Mouse (Mus musculus): ENCODE data around the gene Myh10. TPM values are rescaled to one million over a fixed set of nuclear protein-coding genes. Genes with fewer than 3 reads are reported as not detected.

Myh10 gene
- total and polyA plus RNA-seq, 3 experiments, result 17.9 to 25.9 (median 25.6) TPM

GRCm38 (mm10) chr11:68750938-68751337 is 59.6 kb downstream of the Myh10 start:
- Histone ChIP-seq H3K27me3 (ENCODE audit: control insufficient read depth, insufficient read depth, low read length) (no peaks in the 10 kb centered on the region), H3K4me3 (no peak overlapping the region), H3K79me2 (replicated peaks; ENCODE audit: control insufficient read depth, insufficient read depth, low read length) (no peaks in the 10 kb centered on the region), H3K36me3 (ENCODE audit: control insufficient read depth, insufficient read depth, low read length) (peaks cover 2% of the 10 kb centered on the region; the same call in 1 of the 2 replicates), H3K27ac (no peak overlapping the region), H3K9ac (ENCODE audit: low read depth, low read length) (no peak overlapping the region), H3K4me1 (ENCODE audit: control insufficient read depth, insufficient read depth, low read length) (no peaks in the 10 kb centered on the region; the same call in 1 of the 2 replicates)
- TF ChIP-seq CTCF (IDR thresholded peaks at IDR 0.05) (peak; percentile 23; the same call in 1 of the 2 replicates), POLR2A (IDR thresholded peaks at IDR 0.05; ENCODE audit: insufficient read depth, low read depth, low read length) (no peak)
- intact Hi-C loops (cut with DNase I), result no loop called here
- 79% methylated on average over 8 of the region's 8 CpGs for WGBS
- no peak for DNase-seq

GRCm38 (mm10) chr11:68754283-68754682 is 62.9 kb downstream of the Myh10 start:
- no peaks in the 10 kb centered on the region for H3K36me3 ChIP-seq (ENCODE audit: control insufficient read depth, insufficient read depth, low read length)
- WGBS, result 84% methylated on average over 7 of the region's 7 CpGs
- H3K9ac ChIP-seq (ENCODE audit: low read depth, low read length), result no peak overlapping the region
- H3K79me2 ChIP-seq (replicated peaks; ENCODE audit: control insufficient read depth, insufficient read depth, low read length), result no peaks in the 10 kb centered on the region
- no peak for DNase-seq
- H3K4me3 ChIP-seq, result no peak overlapping the region
- TF ChIP-seq POLR2A (IDR thresholded peaks at IDR 0.05; ENCODE audit: insufficient read depth, low read depth, low read length), result no peak
- TF ChIP-seq EP300 (IDR thresholded peaks at IDR 0.05; ENCODE audit: insufficient read depth, low read depth, low read length), result no peak
- no peak for TF ChIP-seq CTCF (IDR thresholded peaks at IDR 0.05)
- no peak overlapping the region for H3K27ac ChIP-seq
- no peaks in the 10 kb centered on the region; the same call in 1 of the 2 replicates for H3K4me1 ChIP-seq (ENCODE audit: control insufficient read depth, insufficient read depth, low read length)
- intact Hi-C loops (cut with DNase I), result no loop called here
- H3K27me3 ChIP-seq (ENCODE audit: control insufficient read depth, insufficient read depth, low read length), result no peaks in the 10 kb centered on the region

- TF ChIP-seq POLR2A (IDR thresholded peaks at IDR 0.05; ENCODE audit: insufficient read depth, low read depth, low read length) (no peak), CTCF (IDR thresholded peaks at IDR 0.05) (no peak), EP300 (IDR thresholded peaks at IDR 0.05; ENCODE audit: insufficient read depth, low read depth, low read length) (no peak)
- Histone ChIP-seq H3K4me3 (no peak overlapping the region), H3K4me1 (ENCODE audit: control insufficient read depth, insufficient read depth, low read length) (no peaks in the 10 kb centered on the region; the same call in 1 of the 2 replicates), H3K36me3 (ENCODE audit: control insufficient read depth, insufficient read depth, low read length) (no peaks in the 10 kb centered on the region), H3K9ac (ENCODE audit: low read depth, low read length) (no peak overlapping the region), H3K79me2 (replicated peaks; ENCODE audit: control insufficient read depth, insufficient read depth, low read length) (no peaks in the 10 kb centered on the region), H3K27me3 (ENCODE audit: control insufficient read depth, insufficient read depth, low read length) (no peaks in the 10 kb centered on the region), H3K27ac (no peak overlapping the region)
- intact Hi-C loops (cut with DNase I), result no loop called here
- 68% methylated on average over 11 of the region's 11 CpGs for WGBS
- no peak for DNase-seq
These were observed 65.3 kb downstream of the Myh10 start for GRCm38 (mm10) chr11:68756456-68757348.

- TF ChIP-seq CTCF (IDR thresholded peaks at IDR 0.05) (no peak), POLR2A (IDR thresholded peaks at IDR 0.05; ENCODE audit: insufficient read depth, low read depth, low read length) (no peak), EP300 (IDR thresholded peaks at IDR 0.05; ENCODE audit: insufficient read depth, low read depth, low read length) (no peak)
- no peak for DNase-seq
- Histone ChIP-seq H3K4me3 (no peak overlapping the region), H3K27me3 (ENCODE audit: control insufficient read depth, insufficient read depth, low read length) (no peaks in the 10 kb centered on the region), H3K27ac (no peak overlapping the region), H3K36me3 (ENCODE audit: control insufficient read depth, insufficient read depth, low read length) (peaks cover 4% of the 10 kb centered on the region; the same call in 1 of the 2 replicates), H3K79me2 (replicated peaks; ENCODE audit: control insufficient read depth, insufficient read depth, low read length) (no peaks in the 10 kb centered on the region), H3K4me1 (ENCODE audit: control insufficient read depth, insufficient read depth, low read length) (no peaks in the 10 kb centered on the region; the same call in 1 of the 2 replicates), H3K9ac (ENCODE audit: low read depth, low read length) (no peak overlapping the region)
- intact Hi-C loops (cut with DNase I), result no loop called here
- WGBS, result 94% methylated on average over 3 of the region's 3 CpGs
These were observed 68.3 kb downstream of the Myh10 start for GRCm38 (mm10) chr11:68759691-68760090.

DNA sequence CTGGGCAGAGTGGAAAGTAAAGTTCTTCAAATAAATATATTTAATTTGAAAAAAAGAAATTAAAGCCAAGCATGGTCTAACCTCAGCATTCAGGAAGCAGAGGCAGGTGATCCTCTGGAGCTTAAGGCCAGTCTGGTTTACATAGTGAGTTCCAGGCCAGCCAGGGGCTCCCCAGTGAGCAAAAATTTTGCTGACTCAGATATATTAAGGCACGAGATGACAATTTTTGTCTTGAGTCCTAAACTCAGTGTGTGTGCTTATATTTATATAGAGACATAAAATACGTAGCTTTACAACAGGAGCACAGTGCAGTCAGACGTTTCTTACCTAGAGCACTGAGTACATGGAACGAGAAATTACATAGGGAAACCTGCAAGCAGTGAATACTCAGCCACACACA is 69.8 kb downstream of the Myh10 start:
- H3K4me1 ChIP-seq (ENCODE audit: control insufficient read depth, insufficient read depth, low read length), result no peaks in the 10 kb centered on the region; the same call in 1 of the 2 replicates
- WGBS, result 91% methylated on average over 4 of the region's 4 CpGs
- peaks cover 4% of the 10 kb centered on the region; the same call in 1 of the 2 replicates for H3K36me3 ChIP-seq (ENCODE audit: control insufficient read depth, insufficient read depth, low read length)
- intact Hi-C loops (cut with DNase I), result no loop called here
- H3K4me3 ChIP-seq, result no peak overlapping the region
- H3K27ac ChIP-seq, result no peak overlapping the region
- H3K79me2 ChIP-seq (replicated peaks; ENCODE audit: control insufficient read depth, insufficient read depth, low read length), result no peaks in the 10 kb centered on the region
- no peak for DNase-seq
- no peak for TF ChIP-seq CTCF (IDR thresholded peaks at IDR 0.05)
- TF ChIP-seq EP300 (IDR thresholded peaks at IDR 0.05; ENCODE audit: insufficient read depth, low read depth, low read length), result no peak
- no peak for TF ChIP-seq POLR2A (IDR thresholded peaks at IDR 0.05; ENCODE audit: insufficient read depth, low read depth, low read length)
- H3K9ac ChIP-seq (ENCODE audit: low read depth, low read length), result no peak overlapping the region
- no peaks in the 10 kb centered on the region for H3K27me3 ChIP-seq (ENCODE audit: control insufficient read depth, insufficient read depth, low read length)

DNA sequence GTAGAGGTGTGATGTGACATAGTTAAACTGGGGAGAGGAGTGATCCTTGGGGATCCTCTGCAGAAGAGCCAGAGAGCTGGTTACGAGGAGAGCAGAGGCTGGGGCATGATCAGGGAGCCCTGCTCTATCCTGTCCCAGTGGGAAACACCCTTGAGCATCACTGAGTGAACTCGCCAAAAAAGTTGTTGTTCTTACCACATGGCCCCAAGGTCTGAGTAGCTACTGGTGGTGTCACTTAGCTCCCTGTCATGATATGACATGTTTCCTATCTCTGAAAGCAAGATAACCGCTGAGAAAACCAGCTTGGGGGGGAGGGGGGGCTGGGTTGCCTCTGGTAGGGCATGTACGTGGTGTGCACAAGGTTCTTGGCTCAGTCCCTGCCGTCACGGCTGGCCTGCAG is 70.3 kb downstream of the Myh10 start:
- Histone ChIP-seq H3K79me2 (replicated peaks; ENCODE audit: control insufficient read depth, insufficient read depth, low read length) (no peaks in the 10 kb centered on the region), H3K4me1 (ENCODE audit: control insufficient read depth, insufficient read depth, low read length) (no peaks in the 10 kb centered on the region; the same call in 1 of the 2 replicates), H3K36me3 (ENCODE audit: control insufficient read depth, insufficient read depth, low read length) (peaks cover 4% of the 10 kb centered on the region; the same call in 1 of the 2 replicates), H3K4me3 (no peak overlapping the region), H3K27ac (no peak overlapping the region), H3K27me3 (ENCODE audit: control insufficient read depth, insufficient read depth, low read length) (no peaks in the 10 kb centered on the region), H3K9ac (ENCODE audit: low read depth, low read length) (no peak overlapping the region)
- WGBS, result 57% methylated on average over 6 of the region's 6 CpGs
- TF ChIP-seq POLR2A (IDR thresholded peaks at IDR 0.05; ENCODE audit: insufficient read depth, low read depth, low read length), result no peak
- no peak for TF ChIP-seq EP300 (IDR thresholded peaks at IDR 0.05; ENCODE audit: insufficient read depth, low read depth, low read length)
- TF ChIP-seq CTCF (IDR thresholded peaks at IDR 0.05), result no peak
- intact Hi-C loops (cut with DNase I), result no loop called here
- no peak for DNase-seq

All from heart, adult 2 months (tissue).